Mouse (Mus musculus): ENCODE data around the gene Cd48.

Cd48 gene

DNA sequence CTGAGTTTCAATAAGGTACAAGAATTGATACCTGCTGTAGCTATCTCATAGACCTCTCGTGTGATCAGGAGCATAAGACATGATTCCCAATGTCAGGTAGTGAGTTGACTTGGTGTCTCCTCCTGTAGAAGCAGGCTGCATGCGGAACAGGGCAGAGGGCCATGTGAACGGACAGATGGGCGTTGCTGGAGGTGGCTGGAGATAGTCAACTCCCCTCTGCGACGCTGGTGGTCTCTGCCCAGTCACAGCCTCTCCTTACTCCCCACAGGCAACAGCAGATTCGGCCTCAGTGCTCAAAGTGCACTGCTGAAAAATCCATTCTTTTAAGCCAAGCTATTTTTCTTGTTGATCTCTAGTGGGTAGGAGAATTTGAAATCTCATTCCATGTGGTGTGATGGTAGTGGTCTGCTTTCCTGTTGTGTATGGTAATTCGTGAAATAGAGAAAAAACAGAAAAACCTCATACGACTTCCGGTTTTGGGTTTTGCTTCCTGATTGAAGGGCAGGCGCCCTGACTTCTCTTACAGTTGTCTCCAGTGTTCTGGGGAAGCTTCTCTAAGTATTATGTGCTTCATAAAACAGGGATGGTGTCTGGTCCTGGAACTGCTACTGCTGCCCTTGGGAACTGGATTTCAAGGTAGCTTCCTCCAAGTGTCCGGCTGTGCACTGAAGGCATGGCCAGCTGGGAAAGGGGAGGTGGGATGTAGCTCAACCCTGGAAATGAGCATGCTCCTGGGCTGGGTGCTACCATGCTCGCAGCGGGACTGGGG, at the start of gene Cd48:
Gene Cd48 (plus strand): TSS at position 479 of the 769 bp plus-strand sequence.
- WGBS: 87% methylated on average over 14 of the region's 14 CpGs

- 80% methylated on average over 6 of the region's 6 CpGs for WGBS
These were observed 46.1 kb upstream of the Cd48 start for GRCm38 (mm10) chr1:171635696-171636095.

GRCm38 (mm10) chr1:171637101-171637500, 44.7 kb upstream of the Cd48 start:
- WGBS: 78% methylated on average over 8 of the region's 8 CpGs

- WGBS: 46% methylated on average over 2 of the region's 2 CpGs
These were observed 43.1 kb upstream of the Cd48 start for GRCm38 (mm10) chr1:171638686-171639085.

- WGBS: 92% methylated on average over 6 of the region's 6 CpGs
These were observed 41.0 kb upstream of the Cd48 start for GRCm38 (mm10) chr1:171640796-171641195.

- 79% methylated on average over 7 of the region's 7 CpGs for WGBS
These were observed 38.2 kb upstream of the Cd48 start for GRCm38 (mm10) chr1:171643612-171644011.

GRCm38 (mm10) chr1:171646429-171646940, 35.3 kb upstream of the Cd48 start:
- WGBS: 77% methylated on average over 5 of the region's 5 CpGs

DNA sequence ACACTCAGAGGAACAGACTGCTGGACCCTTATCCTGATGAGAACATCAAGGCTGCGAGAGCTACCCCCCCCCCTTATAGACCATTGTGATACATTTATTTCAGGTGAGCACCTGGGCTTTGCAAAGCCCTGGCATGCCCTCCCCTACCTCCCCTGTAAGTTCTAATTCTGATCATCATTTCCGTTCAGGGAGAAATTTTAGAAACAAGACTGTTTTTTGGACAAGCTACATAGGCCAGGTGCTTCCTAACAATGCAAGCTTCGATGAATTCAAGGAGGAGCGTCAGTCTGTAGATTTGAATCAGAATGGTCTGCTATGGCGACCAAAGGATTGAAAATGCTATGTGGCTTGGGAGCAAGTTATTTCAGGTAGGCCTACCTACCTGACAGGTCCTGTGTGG, 34.1 kb upstream of the Cd48 start:
- WGBS: 83% methylated on average over 5 of the region's 5 CpGs

DNA sequence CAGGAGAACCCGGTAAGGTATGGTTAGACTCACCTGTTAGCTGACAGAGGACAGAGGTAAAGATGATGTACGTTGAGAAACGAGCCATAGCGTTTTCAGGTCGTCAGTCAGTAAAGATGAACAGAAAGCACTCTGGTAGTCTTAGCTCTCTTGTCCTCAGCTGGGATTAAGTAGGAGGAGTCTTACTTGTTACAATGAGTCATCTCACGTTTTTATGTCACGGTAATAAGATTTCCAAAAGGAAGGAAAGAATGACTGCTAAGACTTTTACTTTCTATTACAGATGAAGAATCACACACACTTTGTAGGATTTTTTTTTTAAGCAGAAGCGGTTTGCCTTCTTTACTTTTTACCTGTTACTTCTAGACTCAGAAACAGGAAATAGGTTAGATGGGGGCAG, 33.0 kb upstream of the Cd48 start:
- 67% methylated on average over 8 of the region's 8 CpGs for WGBS

DNA sequence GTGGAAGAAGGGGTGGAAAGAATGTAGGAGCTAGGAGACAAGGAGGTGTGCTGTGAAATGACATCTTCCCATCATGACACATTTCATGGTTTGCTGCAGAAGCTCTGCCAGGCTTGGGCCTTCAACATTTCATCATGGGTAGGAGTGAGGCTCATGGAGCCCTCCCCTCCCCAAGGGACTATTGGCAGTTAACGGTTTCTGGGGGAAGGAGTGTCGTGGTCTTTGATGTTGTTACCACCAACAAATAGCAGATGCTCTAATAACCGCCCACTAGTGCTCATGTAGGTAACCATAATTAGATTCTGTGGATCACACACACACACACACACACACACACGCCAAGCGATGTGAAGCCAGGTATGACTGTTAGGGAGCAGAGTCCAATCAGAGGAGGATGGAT, 29.1 kb upstream of the Cd48 start, which contains the start of gene Slamf7:
Gene Slamf7 (minus strand): TSS at position 302 of the 400 bp plus-strand sequence.
- 95% methylated on average over 5 of the region's 5 CpGs for WGBS

DNA sequence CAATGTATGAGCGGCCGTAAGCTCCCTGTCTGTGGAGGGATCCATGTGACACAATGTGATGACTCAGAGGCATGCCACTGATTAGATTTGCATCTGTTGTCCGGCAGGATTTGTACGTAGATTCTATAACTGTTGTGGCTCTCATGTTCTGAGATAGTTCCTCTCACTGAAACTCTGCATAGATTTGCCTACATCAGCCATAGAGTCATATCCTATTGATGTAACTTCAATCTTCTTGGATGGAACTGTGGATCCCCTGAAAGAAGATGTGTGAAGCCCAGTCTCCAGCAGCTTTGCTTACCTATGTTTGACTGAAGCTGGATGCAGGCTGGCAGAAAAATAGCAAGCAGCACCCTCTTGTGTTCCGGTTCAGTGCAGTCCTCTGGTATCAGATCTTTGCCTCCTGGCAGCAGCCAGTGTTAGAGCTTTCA, 23.2 kb upstream of the Cd48 start:
- 44% methylated on average over 5 of the region's 5 CpGs for WGBS

- 92% methylated on average over 1 of the region's 1 CpGs for WGBS
These were observed 21.4 kb upstream of the Cd48 start for GRCm38 (mm10) chr1:171660423-171660822.

- WGBS: 73% methylated on average over 2 of the region's 2 CpGs
These were observed 20.3 kb upstream of the Cd48 start for GRCm38 (mm10) chr1:171661482-171661881.

DNA sequence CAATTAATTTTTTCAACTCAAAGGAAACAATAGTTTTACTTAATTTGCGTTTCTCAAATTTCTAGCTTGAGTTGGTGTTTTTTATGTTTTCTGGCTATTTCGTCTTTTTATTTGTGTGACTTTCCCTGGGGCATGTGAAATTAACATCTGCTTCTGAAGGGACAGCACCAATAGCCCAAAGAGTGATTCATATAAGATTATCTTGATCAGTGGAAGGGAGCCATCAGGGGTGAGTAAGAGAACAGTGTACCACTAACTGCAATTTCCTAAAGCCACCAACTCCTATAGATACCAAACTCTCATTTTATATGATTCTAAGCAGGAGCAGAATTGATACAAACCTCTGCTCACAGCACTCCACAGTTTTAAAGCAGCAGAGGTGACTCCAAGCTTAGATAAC, 18.1 kb upstream of the Cd48 start:
- WGBS: 93% methylated on average over 2 of the region's 2 CpGs

GRCm38 (mm10) chr1:171666350-171666749, 15.5 kb upstream of the Cd48 start:
- 45% methylated on average over 6 of the region's 6 CpGs for WGBS

- 79% methylated on average over 1 of the region's 1 CpGs for WGBS
These were observed 14.6 kb upstream of the Cd48 start for GRCm38 (mm10) chr1:171667160-171667559.

DNA sequence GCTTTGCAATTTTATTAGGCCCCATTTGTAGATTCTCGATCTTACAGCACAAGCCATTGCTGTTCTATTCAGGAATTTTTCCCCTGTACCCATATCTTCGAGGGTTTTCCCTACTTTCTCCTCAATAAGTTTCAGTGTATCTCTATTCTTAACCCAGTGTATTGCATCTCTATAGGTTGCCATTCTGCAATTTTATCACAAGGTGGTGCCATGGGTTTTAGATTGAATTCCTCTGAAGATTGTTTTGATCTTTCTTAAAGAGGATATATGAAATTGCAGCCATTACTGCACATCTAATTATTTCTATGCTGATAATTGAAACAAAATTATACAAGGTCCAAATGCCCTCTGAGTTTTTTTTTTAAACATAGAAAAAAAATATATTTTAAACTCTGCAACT, 9.4 kb upstream of the Cd48 start:
- WGBS: 60% methylated on average over 2 of the region's 2 CpGs

GRCm38 (mm10) chr1:171672854-171673475, 8.8 kb upstream of the Cd48 start:
- 33% methylated on average over 5 of the region's 5 CpGs for WGBS

- WGBS: 81% methylated on average over 1 of the region's 1 CpGs
These were observed 7.3 kb upstream of the Cd48 start for GRCm38 (mm10) chr1:171674467-171674866.

DNA sequence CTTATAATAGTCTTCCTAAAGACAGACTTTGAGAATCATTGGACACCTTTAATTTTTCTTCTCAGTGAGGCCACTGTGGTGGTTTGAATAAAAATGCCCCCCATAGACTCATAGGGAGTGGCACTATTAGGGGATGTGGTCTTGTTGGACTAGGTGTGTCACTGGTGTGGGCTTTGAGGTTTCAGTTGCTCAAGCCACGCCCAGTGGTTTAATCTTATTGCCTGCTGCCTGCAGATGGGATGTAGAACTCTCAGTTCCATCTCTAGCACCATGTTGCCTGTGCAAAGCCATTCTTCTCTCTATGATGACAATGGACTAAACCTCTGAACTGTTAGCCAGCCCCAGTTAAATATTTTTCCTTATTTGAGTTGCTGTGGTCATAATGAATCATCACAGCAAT, 4.1 kb upstream of the Cd48 start:
- WGBS: 64% methylated on average over 1 of the region's 1 CpGs

- WGBS: 83% methylated on average over 7 of the region's 7 CpGs
These were observed 800 bp upstream of the Cd48 start for GRCm38 (mm10) chr1:171681009-171681408.

DNA sequence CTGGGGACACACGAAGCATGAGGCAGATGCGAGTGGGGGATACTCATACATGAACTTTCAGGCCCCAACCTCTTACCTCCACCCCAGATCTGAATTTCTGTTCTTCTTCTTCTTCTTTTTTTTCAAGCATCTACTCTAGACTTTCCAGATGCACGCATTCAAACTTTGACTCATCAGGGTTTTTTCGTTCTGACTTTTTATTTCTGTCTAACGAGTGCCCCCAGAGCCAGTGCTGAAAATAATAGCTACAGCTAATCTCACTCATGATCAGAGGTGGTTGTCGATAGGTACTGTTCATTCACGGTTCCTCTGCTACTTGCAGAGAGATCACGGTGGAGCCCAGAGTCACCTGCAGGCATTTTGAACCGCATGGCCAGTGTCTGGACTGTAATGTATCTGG, 3.1 kb downstream of the Cd48 start:
- WGBS: 86% methylated on average over 9 of the region's 9 CpGs

DNA sequence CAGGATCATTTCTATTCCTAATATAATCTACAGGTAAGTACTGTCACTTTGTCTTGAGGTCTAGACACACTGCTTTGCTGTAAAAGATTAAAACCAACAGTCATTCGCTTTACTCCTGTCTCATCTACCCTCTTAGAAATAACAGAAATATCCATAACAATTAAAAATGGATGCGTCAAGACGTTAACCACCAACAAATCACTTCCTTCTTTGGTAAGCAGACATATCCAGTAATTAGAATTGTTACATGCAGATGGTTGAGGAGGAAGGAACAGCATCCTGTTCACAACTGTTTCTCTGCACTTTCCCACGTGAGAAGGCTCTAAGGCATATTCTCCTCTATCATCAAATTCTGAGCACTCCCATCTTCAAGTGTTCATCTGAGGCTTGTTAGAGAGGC, 5.5 kb downstream of the Cd48 start:
- 76% methylated on average over 4 of the region's 4 CpGs for WGBS
